Mouse (Mus musculus): Measurements from ENCODE around the gene Lcn11.

DNA sequence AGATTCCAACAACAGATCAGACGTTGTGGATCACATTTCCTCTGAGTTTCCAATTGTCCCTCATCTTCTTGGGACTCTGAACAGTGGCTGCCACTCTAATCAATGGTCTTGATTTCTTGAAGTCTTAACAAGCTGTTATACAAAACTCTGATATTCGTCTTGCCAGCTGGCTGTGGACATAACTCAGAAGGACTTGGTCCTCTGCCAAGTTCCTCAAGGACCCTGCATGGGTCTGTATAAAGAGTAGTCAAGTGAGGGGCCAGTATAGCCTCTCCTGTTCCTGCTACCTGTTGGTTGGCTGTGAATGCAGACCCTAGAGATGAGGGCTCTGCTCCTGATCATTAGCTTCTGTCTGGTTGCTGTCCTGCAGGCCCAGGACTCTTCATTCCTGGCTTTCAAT lies 11.5 kb upstream of the Lcn11 start, which contains the start of gene Lcn3:
- TF ChIP-seq POLR2A (IDR thresholded peaks at IDR 0.05; ENCODE audit: insufficient read depth, low read length) (no peak), CTCF (IDR thresholded peaks at IDR 0.05; ENCODE audit: low read depth, low read length) (no peak), EP300 (IDR thresholded peaks at IDR 0.05; ENCODE audit: insufficient read depth, low read depth, low read length) (no peak)

Data from ES-Bruce4 (cell line).